Comparison of ENCODE assay signal across 30 mouse cellular contexts in the genomic region with DNA sequence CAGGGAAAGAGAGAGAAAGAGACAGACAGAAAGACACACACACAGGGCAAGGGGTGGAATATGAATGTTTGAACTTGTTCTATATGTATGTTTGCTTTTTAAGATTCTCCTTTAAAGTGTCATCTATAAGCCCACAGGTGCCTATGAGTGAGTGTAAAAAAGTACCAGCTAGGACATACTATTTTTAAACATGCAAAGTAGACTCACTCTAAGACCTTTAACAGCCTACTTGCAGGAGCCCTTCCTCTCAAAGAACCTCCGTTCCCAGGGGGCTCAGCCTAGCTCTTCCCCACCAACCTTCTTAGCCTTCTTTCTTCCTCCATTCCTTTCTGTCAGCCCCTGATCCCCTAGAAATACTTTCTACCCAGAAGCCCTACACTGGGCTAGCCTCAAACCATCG.
DNase-seq lines count a peak whose midpoint lies in the region; ATAC-seq and TF ChIP-seq lines count a peak whose summit lies in the region.
"Had no signal": no experiment of that assay in that cellular context is flagged by ENCODE, and none has a peak within 500 bp of the region (broad histone marks: within the 10 kb centered on the region; RNA-seq: fewer than 3 reads in every experiment).

No protein-coding gene starts in this region.

- H3K4me3 ChIP-seq in liver, embryonic 15.5 days (replicated peaks) = no peak overlapping the region
- no peak overlapping the region for H3K4me3 ChIP-seq in liver, embryonic 11.5 days (ENCODE audit: low read depth, low read length)
- no peak overlapping the region for H3K4me3 ChIP-seq in spleen, adult 2 months (ENCODE audit: extremely low read depth, insufficient read depth, insufficient read length)
- H3K4me3 ChIP-seq: embryonic facial prominence, embryonic 10.5 days; embryonic facial prominence, embryonic 15.5 days; forebrain, embryonic 12.5 days; heart, embryonic 13.5 days; hindbrain, embryonic 13.5 days; limb, embryonic 13.5 days; liver, embryonic 13.5 days; lung, embryonic 15.5 days had no signal

- no peak for DNase-seq in liver, embryonic 11.5 days (ENCODE audit: low spot score)
- peak in 1 of 2 experiments; percentile 37 for DNase-seq in spleen, adult 2 months (ENCODE audit: low read depth in 1 of 2, low spot score in 2 of 2)
- no peak for DNase-seq in spleen, postnatal 14 days (ENCODE audit: low spot score in 2 of 2)
- peak; percentile 27 to 34 for DNase-seq in B cell, adult 2 months
- peak; percentile 41 for DNase-seq in splenic B cell, adult 2 months (ENCODE audit: low read depth, low spot score)
- DNase-seq in frontal cortex, postnatal 10 days (ENCODE audit: low spot score in 2 of 2) = no peak
- DNase-seq: adrenal gland, adult 8-10 months; cerebellum, adult 8-10 months; cerebellum, postnatal 25 days; forebrain, postnatal 0 days; gastrocnemius, postnatal 10 days; heart, postnatal 14 days; kidney, adult 8-10 months; kidney, postnatal 4 days; liver, embryonic 13.5 days; right cerebral cortex, postnatal 25 days; thymus, adult 18-20 months had no signal

- 0 out of 2 replicates have a peak, but pooled peaks cover 3% of the 10 kb centered on the region for H3K4me1 ChIP-seq in liver, embryonic 15.5 days (replicated peaks)
- H3K4me1 ChIP-seq in liver, embryonic 11.5 days (replicated peaks; ENCODE audit: control insufficient read depth, insufficient read depth, low read length) = no peaks in the 10 kb centered on the region
- peaks cover 22% of the 10 kb centered on the region for H3K4me1 ChIP-seq in spleen, adult 2 months (ENCODE audit: control insufficient read depth, insufficient read depth, insufficient read length)
- H3K4me1 ChIP-seq: embryonic facial prominence, embryonic 15.5 days; heart, embryonic 13.5 days; lung, embryonic 15.5 days had no signal

- H3K9me3 ChIP-seq in liver, embryonic 15.5 days (replicated peaks) = no peaks in the 10 kb centered on the region
- no peaks in the 10 kb centered on the region for H3K9me3 ChIP-seq in liver, embryonic 11.5 days (ENCODE audit: control insufficient read depth, low read length)
- H3K9me3 ChIP-seq: embryonic facial prominence, embryonic 15.5 days; liver, embryonic 13.5 days; lung, embryonic 15.5 days had no signal

- no peak overlapping the region for H3K9ac ChIP-seq in liver, embryonic 15.5 days
- no peak overlapping the region for H3K9ac ChIP-seq in liver, embryonic 11.5 days (ENCODE audit: low read depth, low read length)
- H3K9ac ChIP-seq: embryonic facial prominence, embryonic 15.5 days; forebrain, embryonic 12.5 days; forebrain, postnatal 0 days; heart, embryonic 13.5 days; hindbrain, embryonic 13.5 days; limb, embryonic 13.5 days; liver, embryonic 13.5 days; lung, embryonic 15.5 days had no signal

- no peak for ATAC-seq in liver, embryonic 15.5 days (ENCODE audit: insufficient read depth)
- no peak for ATAC-seq in liver, embryonic 11.5 days (replicated peaks; ENCODE audit: low FRiP score)
- ATAC-seq: activated CD4-positive, CD25-positive, alpha-beta regulatory T cell, adult 4 months; forebrain, postnatal 0 days; intestine, embryonic 16.5 days had no signal

- no peaks in the 10 kb centered on the region for H3K27me3 ChIP-seq in liver, embryonic 15.5 days
- no peaks in the 10 kb centered on the region for H3K27me3 ChIP-seq in liver, embryonic 11.5 days (replicated peaks; ENCODE audit: control insufficient read depth, insufficient read depth, low read length)
- H3K27me3 ChIP-seq in spleen, adult 2 months (ENCODE audit: control insufficient read depth, insufficient read depth, low read length) = no peaks in the 10 kb centered on the region
- H3K27me3 ChIP-seq in splenic B cell, adult 2 months (ENCODE audit: control insufficient read depth, insufficient read depth, low read length, poor library complexity, severe bottlenecking) = no peaks in the 10 kb centered on the region
- H3K27me3 ChIP-seq: embryonic facial prominence, embryonic 15.5 days; forebrain, embryonic 12.5 days; heart, embryonic 13.5 days; hindbrain, embryonic 13.5 days; limb, embryonic 13.5 days; liver, embryonic 13.5 days; lung, embryonic 15.5 days had no signal

- TF ChIP-seq POLR2A in spleen, adult 2 months (IDR thresholded peaks at IDR 0.05; ENCODE audit: low read depth, low read length) = no peak

- no peak overlapping the region for H3K4me2 ChIP-seq in liver, embryonic 15.5 days
- no peak overlapping the region for H3K4me2 ChIP-seq in liver, embryonic 11.5 days
- H3K4me2 ChIP-seq: embryonic facial prominence, embryonic 15.5 days; forebrain, embryonic 12.5 days; heart, embryonic 13.5 days; hindbrain, embryonic 13.5 days; limb, embryonic 13.5 days; liver, embryonic 13.5 days; lung, embryonic 15.5 days; midbrain, embryonic 11.5 days had no signal

- H3K36me3 ChIP-seq in liver, embryonic 15.5 days (replicated peaks) = peaks cover 18% of the 10 kb centered on the region
- no peaks in the 10 kb centered on the region; the same call in 1 of the 2 replicates for H3K36me3 ChIP-seq in liver, embryonic 11.5 days (ENCODE audit: control insufficient read depth, insufficient read depth, low read length)
- H3K36me3 ChIP-seq in spleen, adult 2 months (ENCODE audit: control insufficient read depth, insufficient read depth, low read length) = no peaks in the 10 kb centered on the region; the same call in 1 of the 2 replicates
- no peaks in the 10 kb centered on the region for H3K36me3 ChIP-seq in splenic B cell, adult 2 months (ENCODE audit: control insufficient read depth, insufficient read depth, low read length, poor library complexity, severe bottlenecking)
- H3K36me3 ChIP-seq: embryonic facial prominence, embryonic 15.5 days; lung, embryonic 15.5 days had no signal

- WGBS in liver, embryonic 15.5 days (ENCODE audit: insufficient replicate concordance) = 86% methylated on average over 2 of the region's 2 CpGs
- 86% methylated on average over 2 of the region's 2 CpGs for WGBS in liver, embryonic 11.5 days
- 49% methylated on average over 2 of the region's 2 CpGs for WGBS in spleen, adult 2 months

- H3K27ac ChIP-seq in liver, embryonic 15.5 days (replicated peaks) = 0 out of 2 replicates have a peak overlapping the region, but pooled peaks have one; percentile 11
- no peak overlapping the region for H3K27ac ChIP-seq in liver, embryonic 11.5 days (ENCODE audit: low read depth, low read length)
- H3K27ac ChIP-seq in spleen, adult 2 months (ENCODE audit: insufficient read depth, low read length) = peak overlapping the region; percentile 68
- H3K27ac ChIP-seq: embryonic facial prominence, embryonic 10.5 days; embryonic facial prominence, embryonic 15.5 days; forebrain, embryonic 12.5 days; heart, embryonic 13.5 days; hindbrain, embryonic 13.5 days; kidney, postnatal 0 days; limb, embryonic 13.5 days; liver, embryonic 13.5 days; lung, embryonic 15.5 days; stomach, postnatal 0 days had no signal

- no peak for TF ChIP-seq CTCF in spleen, adult 2 months (IDR thresholded peaks at IDR 0.05; ENCODE audit: extremely low read depth, insufficient read depth, insufficient read length, insufficient replicate concordance)

Comparison
In these comparisons a context has a peak if more than half of its experiments do, and no peak if none do; other contexts are left out.
1. DNase-seq: peak in B cell, adult 2 months (2 of 2) and splenic B cell, adult 2 months (single experiment); none in liver, embryonic 11.5 days (single experiment), spleen, postnatal 14 days (0 of 2) and frontal cortex, postnatal 10 days (0 of 2).